Mouse (Mus musculus) cerebellum, postnatal 25 days (tissue): ENCODE measurements at regions not wholly inside any gene's neighbourhood (a gene's known extent, or its start where the extent isn't known, plus 50 kb on each side); places are given as distances from the start of the nearest gene placed in this dataset.
A peak's percentile ranks its signal among the peaks of the same experiment; 100 is the strongest.

Experiments used
- DNase-seq, 2 experiments: peaks; one replicate each; pipeline ENCODE4 v3.0.0; 2021; ENCODE audit warnings: mixed read lengths in 2 of 2

GRCm38 (mm10) chr1:34642304-34642893 lies 62.9 kb downstream of the Amer3 start:
- DNase-seq: peak; percentile 78 to 87

GRCm38 (mm10) chr1:34653963-34654644 lies 74.6 kb downstream of the Amer3 start:
- peak; percentile 41 to 63 for DNase-seq

DNA sequence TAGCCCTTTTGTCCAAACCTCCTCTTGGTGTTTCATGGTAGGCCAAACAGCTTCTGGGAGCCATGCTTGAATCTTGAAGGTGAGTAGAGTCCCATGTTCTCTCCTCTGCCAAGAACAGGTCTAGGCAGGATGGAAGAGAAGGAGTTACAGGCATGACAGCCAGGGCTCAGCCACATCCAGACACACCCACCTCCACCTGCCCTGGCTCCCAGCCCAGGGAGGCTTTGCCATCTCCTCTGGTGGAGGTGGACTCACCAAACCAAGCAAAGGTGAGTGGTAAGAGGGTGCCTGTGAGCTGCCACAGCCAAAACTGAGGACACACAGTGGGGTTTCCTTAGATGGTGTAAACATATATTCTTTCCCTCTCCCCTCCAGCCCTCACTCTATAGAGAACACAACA lies 78.0 kb downstream of the Amer3 start:
- DNase-seq: no peak

- peak in 1 of 2 experiments; percentile 18 for DNase-seq
Measured at GRCm38 (mm10) chr1:34663875-34664547, 84.6 kb downstream of the Amer3 start.

- DNase-seq: peak in 1 of 2 experiments; percentile 35
Measured at GRCm38 (mm10) chr1:34664816-34665511, 85.5 kb downstream of the Amer3 start.

DNA sequence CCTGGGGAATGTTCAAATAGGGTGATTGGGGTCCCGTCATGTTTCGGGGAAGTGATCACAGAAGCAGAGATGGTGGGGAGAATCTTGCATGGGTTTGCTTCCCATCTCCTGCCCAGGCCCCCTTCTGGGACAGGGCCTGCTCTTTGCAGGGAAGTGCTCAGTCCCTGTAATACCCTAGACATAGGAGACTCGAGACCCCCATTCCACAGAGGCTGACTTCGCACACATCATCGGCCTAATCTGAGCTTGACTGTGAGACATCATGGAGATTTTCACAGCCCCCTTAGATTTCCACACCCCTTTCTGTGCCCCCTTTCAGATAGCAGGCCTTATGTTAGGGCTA lies 86.0 kb downstream of the Amer3 start:
- DNase-seq: no peak

GRCm38 (mm10) chr1:34666226-34666662 lies 86.8 kb downstream of the Amer3 start:
- DNase-seq: peak in 1 of 2 experiments; percentile 21

- DNase-seq: peak; percentile 26 to 27
Measured at GRCm38 (mm10) chr1:34677105-34677741, 97.8 kb downstream of the Amer3 start.

DNA sequence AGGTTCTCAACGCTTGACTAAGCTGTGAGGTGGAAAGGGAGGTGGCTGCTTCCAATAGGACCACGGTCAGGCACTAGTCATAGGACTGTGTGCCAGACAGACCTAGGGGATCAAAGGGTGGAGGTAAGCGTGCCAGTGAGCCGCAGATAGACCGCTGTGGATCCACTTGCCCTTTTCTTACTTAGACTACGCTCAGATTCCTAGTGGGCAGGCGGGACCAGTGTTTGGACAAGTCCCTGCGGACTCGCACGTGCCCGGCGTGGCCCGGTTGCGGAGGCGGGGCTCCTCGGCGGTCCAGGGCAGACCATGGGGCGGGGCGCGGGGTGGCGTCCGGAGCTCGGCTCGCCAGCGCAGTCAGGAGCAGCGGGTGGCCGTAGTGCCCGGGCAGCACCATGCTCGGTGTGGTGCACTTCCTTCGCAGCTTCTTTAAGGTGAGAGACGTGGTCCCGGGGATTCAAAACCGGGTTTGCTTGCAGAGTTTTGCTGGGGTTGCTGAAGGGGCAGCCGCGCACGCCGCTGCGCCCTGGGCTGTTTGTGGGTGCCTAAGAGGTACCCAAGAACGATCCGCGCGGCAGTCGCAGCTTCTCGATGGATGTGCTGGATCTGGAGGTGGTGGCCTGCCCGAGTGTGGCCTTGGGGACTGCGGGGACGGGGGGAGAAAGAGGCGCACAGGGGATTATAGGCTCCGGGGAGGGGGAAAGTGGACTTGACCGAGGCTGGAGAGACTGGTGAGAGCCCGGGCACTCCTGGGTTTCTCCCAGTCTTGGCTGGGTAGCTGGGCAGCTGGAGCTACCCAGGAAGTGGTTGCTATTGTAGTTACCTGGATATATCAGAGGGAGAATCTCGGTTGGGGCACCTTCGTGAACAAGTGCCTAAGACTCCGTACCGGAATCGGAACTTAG lies 98.6 kb downstream of the Amer3 start:
- peak; percentile 58 to 72 for DNase-seq

DNA sequence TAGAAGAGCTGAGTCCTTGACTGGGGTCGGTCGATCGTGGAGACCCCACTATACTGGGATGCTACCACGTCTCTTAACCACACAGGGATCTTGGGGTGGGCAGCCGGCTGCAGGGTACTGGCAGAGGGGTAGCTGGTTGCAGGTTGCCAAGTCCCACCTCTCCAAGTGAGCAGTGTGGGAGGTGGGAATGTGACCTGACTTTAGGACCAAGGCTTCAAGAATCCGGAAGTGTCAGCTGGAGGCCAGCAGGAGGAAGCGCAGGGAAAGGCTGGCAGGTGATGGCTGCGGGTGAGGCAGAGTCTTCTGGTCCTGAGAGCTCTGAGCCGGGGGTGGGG lies 99.2 kb downstream of the Amer3 start:
- peak in 1 of 2 experiments; percentile 12 for DNase-seq

- DNase-seq: no peak
Measured at GRCm38 (mm10) chr1:34686539-34686938, 107.1 kb downstream of the Amer3 start.

- DNase-seq: peak in 1 of 2 experiments; percentile 10
Measured at GRCm38 (mm10) chr1:34696533-34696932, 117.1 kb downstream of the Amer3 start.

DNA sequence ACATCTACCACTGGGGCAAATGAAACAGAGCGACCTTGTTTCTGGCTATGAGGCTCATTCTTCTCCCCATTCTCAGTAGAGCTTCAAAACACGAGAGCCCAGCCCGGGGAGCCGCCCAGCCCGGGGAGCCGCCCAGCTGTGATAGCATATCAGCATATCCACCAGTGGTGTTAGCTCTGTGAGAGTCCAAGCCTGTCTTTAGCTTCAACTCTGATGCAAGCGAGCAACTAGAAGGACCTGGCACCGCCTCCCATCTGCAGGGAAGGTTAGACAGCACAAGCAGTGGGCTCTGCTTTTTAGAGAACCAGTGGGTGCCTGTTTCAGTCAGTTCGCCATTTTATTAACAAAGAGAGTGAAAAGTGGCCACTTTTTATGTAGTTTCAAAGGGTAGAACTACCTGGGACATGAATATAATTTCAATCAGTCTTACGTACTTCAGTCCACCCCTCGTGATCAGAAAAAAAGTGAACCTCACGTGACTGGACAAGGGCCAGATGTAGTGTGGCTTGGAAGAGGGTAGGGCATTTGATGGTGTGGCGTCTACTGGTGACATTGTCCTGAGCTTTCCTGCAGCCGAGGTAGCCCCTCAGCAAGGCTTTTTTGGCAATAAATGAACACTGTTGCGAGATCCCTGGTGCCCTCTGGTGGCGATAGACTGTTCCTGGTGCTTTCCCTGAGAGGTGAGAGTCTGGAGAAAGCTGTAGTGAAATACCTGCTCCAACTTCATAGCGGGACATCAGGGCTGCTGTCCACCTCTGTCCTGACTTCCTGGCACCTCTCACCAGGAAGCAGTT lies 121.0 kb downstream of the Amer3 start:
- peak; percentile 52 to 74 for DNase-seq

GRCm38 (mm10) chr1:34701436-34701835 lies 122.0 kb downstream of the Amer3 start:
- no peak for DNase-seq

DNA sequence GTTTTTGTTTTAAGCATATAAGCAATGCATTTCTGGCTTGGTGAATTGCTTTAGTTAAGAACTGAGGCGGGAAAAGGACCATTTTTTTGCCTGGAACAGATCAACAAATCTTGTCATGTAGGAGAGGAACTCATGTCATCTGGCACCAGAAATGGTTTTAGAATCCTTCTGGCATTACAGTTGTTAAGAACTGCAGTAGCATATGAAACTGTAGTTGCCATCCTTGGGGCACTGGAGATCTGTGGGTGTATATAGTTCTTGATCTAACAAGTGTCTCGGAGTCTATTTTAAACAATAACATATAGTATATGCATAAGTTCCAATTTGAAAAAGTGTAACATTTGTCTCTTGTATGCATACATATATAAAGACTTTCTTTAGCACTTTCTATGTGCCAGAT lies 129.6 kb downstream of the Amer3 start:
- DNase-seq: no peak

GRCm38 (mm10) chr1:34722674-34723073 lies 120.2 kb downstream of the Fam168b start:
- DNase-seq: no peak

DNA sequence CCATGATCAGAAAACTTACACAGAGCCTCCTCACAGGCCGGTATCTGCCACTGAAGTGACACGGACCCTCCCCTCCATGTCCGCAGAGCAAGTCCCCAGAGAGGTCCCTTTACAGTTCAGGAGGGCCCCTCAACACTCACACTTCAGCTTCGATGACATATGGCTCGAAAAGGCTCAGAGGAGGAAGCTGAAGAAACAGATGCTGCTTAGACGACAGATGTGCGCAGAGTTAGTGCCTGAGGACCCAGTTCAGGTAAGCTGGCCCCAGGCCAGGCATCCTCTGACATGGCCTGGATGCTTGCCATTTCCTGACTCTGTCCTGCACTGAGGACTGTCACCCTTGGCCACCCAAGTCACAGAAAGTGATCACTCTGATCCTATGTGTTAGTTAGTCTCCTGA lies 110.7 kb downstream of the Fam168b start:
- DNase-seq: no peak

DNA sequence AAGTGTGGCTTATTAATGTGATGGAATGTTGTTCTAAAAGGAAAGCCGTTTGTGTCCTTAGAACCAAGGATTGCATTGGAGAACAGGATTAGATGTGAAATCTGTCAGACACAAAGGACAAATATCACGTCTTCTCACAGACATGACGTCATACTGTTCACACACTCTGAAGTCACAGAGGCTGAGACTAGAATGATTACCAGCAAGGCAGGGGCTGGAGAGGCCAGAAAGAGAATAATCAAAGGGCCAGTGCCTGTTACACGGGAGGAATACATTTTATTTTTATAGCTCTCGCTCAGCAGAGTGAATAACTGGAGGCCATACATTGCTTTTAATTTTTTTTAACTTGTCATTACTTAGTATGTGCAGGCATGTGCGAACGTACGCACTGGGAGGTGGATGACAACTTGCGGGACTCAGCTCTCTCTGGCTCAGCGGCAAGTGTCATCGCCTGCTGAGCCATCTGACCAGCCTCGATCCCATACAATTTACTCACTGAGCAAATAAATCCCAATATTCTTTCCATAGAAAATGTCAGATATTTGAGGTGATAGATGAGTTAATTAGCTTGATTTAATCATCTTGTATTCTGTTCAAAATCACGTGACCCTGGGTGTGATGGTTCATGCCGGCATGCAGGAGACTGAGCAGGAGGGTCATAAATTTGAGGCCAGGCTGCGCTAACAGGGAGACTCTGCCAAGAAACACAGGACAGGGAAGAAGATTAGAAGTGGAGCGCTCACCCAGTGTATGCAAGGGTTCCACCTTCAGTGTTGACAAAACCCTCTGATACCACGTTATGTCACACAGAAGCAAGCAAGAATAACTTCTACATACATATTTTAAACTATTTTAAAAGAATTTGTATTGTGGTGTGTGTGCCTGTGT lies 109.6 kb downstream of the Fam168b start:
- no peak for DNase-seq

DNA sequence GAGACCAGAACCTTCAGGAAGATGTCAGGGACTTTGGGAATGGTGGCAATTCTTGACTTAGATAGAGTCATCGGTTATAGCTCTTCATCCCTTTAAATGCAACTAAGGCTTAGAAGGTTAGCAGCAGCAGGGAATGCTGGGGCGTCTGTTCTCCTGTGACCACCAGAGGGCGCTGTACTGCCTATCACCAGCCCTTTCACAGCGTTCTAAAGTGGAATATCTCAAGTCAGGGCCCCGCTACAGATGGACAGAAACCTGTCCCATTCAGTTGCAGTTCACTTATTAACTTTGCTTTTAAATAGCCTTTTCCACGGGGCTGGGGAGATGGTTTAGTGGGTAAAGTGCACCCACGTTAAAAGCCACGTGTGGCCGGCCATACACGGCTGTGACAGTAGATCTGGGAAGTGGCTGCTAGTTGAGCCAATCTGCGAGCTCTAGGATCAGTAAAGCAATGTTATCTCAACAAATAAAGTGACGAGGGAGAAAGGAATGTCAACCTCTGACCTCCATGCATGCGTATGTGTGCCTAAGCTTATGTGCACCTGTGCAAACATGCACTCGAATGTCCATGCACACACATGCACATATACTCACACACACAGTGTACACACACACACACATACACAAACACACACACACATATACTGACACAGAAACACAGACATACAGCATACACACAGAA lies 104.3 kb downstream of the Fam168b start:
- DNase-seq: peak; percentile 74 to 87
